Mouse (Mus musculus) liver, adult 2 months (tissue): ENCODE measurements around the gene Il11.

Source experiments
- CTCF ChIP-seq: fragments of 200-500 bp; IDR thresholded peaks from 2 replicates; pipeline ENCODE4 v1.5.1; 2011; ENCODE audit warnings: low read depth, low read length, control low read depth
- POLR2A ChIP-seq: fragments of 200-500 bp; IDR thresholded peaks from 2 replicates; pipeline ENCODE4 v1.6.1; 2011; ENCODE audit warnings: low read length, control low read depth; ENCODE audit not compliant: insufficient read depth; ENCODE audit errors: extremely low read depth

- TF ChIP-seq POLR2A, result no peak
- no peak for TF ChIP-seq CTCF
Measured at GRCm38 (mm10) chr7:4783667-4784268, 1.1 kb upstream of the Il11 start.
